Mouse (Mus musculus): Measurements from ENCODE around the gene Hist4h4. TPM values are rescaled to one million over a fixed set of nuclear protein-coding genes. Genes with fewer than 3 reads are reported as not detected.

Hist4h4 gene
- 0.84 and 0.94 TPM in 2 replicates for polyA plus RNA-seq (2016; fragmentation: Nextera tagmentation; extraction: Ambion mirVana)

DNA sequence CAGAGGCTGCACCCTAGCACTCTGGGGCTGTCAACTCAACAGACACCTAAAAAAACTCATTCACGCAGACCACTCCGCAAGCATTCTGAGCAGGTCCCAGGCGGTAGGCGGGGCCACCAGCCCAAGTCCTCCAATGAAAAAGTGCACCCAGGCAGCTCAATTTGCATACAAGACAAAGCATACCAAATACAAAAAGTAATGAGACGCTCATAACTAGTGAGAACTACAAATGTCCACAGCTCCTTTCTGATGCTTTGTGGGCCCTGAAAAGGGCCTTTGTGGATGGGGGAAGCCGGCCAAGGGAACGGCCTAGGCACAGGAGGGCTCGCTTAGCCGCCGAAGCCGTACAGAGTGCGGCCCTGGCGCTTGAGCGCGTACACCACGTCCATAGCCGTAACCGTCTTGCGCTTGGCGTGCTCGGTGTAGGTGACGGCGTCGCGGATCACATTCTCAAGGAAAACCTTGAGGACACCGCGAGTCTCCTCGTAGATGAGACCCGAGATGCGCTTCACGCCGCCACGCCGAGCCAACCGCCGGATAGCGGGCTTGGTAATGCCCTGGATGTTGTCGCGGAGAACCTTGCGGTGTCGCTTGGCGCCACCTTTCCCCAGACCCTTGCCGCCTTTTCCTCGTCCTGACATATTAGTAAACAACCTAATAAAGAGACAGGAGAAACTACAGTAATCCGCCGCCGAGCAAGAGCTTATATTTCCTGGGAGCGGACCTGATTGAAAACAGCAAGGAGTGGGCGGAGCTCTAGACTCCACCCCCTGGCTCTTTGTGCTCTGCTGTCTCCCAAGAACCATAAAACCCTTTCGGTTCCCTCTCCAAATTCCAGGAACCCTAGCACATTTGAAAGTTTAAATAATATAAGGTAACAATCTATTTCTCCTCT is at the start of gene Hist4h4:
TSS of gene Hist4h4 (minus strand) at position 677 of the 895 bp plus-strand sequence.
- H3K27me3 ChIP-seq = 0 out of 2 replicates have a peak, but pooled peaks cover 3% of the 10 kb centered on the region
- ATAC-seq (ENCODE audit: low FRiP score, low read depth) = peak; percentile 74
- H3K4me1 ChIP-seq = peaks cover 25% of the 10 kb centered on the region
- H3K4me2 ChIP-seq (replicated peaks) = peak within 1 kb of the TSS; percentile 78
- no peaks in the 10 kb centered on the region for H3K9me3 ChIP-seq
- WGBS = under 1% methylated on average over 50 of the region's 50 CpGs
- peak within 1 kb of the TSS; percentile 95 for H3K9ac ChIP-seq (replicated peaks)
- H3K36me3 ChIP-seq = no peaks in the 10 kb centered on the region
- peak within 1 kb of the TSS; percentile 73 for H3K4me3 ChIP-seq
- peak within 1 kb of the TSS; percentile 100 for H3K27ac ChIP-seq (replicated peaks)

DNA sequence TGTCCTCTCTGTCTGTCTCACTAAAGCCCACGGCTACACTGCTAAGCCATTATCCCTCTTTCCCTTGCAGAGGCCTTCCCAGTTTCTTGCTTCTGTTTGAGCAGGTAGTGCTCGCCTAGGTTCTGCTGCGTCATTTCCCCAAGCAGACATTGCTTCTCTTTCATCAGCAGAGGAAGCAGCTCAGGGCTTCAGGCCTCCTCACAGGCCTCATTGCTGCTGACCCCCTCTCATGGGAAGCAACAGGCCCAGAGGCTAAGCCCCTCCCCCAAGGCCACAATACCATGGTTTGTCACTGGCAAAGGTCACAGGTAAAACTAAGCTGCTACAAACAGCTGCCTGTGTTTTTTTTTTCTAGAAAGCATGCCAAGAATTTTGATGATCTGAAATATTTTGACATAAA is 48.5 kb upstream of the Hist4h4 start:
- no peaks in the 10 kb centered on the region for H3K36me3 ChIP-seq
- H3K4me1 ChIP-seq = no peaks in the 10 kb centered on the region; the same call in 1 of the 2 replicates
- no peak for ATAC-seq (ENCODE audit: low FRiP score, low read depth)
- H3K4me3 ChIP-seq = no peak overlapping the region
- no peak overlapping the region for H3K4me2 ChIP-seq (replicated peaks)
- no peak overlapping the region for H3K27ac ChIP-seq (replicated peaks)
- H3K9me3 ChIP-seq = no peaks in the 10 kb centered on the region
- H3K9ac ChIP-seq (replicated peaks) = no peak overlapping the region
- H3K27me3 ChIP-seq = no peaks in the 10 kb centered on the region
- 62% methylated on average over 3 of the region's 3 CpGs for WGBS

DNA sequence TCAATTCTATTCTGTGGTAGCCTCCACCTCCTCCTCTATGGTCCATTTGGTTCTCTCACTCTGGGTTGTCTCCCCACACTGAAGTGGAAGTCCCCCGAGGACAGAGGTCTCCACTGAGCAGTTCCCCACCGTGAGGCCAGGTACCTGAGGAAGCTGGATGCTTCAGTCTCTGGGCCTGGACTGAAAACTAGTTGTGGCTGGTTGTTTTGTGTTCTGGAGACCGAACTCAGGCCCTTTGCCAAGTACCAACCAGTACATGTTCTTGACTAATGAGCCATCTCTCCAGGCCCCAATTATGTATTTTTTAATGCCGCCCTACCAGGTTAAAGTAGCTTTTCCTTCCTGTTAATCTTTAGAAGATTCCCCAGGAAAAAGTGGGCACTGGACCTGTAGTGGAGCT is 48.1 kb upstream of the Hist4h4 start:
- H3K27me3 ChIP-seq = no peaks in the 10 kb centered on the region
- H3K4me1 ChIP-seq = no peaks in the 10 kb centered on the region; the same call in 1 of the 2 replicates
- H3K9ac ChIP-seq (replicated peaks) = no peak overlapping the region
- H3K4me3 ChIP-seq = no peak overlapping the region
- H3K4me2 ChIP-seq (replicated peaks) = no peak overlapping the region
- H3K27ac ChIP-seq (replicated peaks) = no peak overlapping the region
- no peaks in the 10 kb centered on the region for H3K9me3 ChIP-seq
- H3K36me3 ChIP-seq = no peaks in the 10 kb centered on the region
- WGBS = 87% methylated on average over 4 of the region's 4 CpGs
- no peak for ATAC-seq (ENCODE audit: low FRiP score, low read depth)

GRCm38 (mm10) chr6:136850267-136850666 is 46.1 kb upstream of the Hist4h4 start:
- ATAC-seq (ENCODE audit: low FRiP score, low read depth) = no peak
- WGBS = 86% methylated on average over 6 of the region's 6 CpGs
- H3K4me2 ChIP-seq (replicated peaks) = no peak overlapping the region

GRCm38 (mm10) chr6:136848971-136849370 is 44.8 kb upstream of the Hist4h4 start:
- Histone ChIP-seq H3K27me3 (no peaks in the 10 kb centered on the region), H3K36me3 (no peaks in the 10 kb centered on the region), H3K4me2 (replicated peaks) (no peak overlapping the region), H3K4me1 (no peaks in the 10 kb centered on the region; the same call in 1 of the 2 replicates), H3K4me3 (no peak overlapping the region), H3K27ac (replicated peaks) (no peak overlapping the region), H3K9ac (replicated peaks) (no peak overlapping the region), H3K9me3 (no peaks in the 10 kb centered on the region)
- ATAC-seq (ENCODE audit: low FRiP score, low read depth) = no peak
- 92% methylated on average over 5 of the region's 5 CpGs for WGBS

More at GRCm38 (mm10) chr6:136850267-136850666, 46.1 kb upstream of the Hist4h4 start:
- H3K4me1 ChIP-seq = no peaks in the 10 kb centered on the region; the same call in 1 of the 2 replicates
- H3K27me3 ChIP-seq = no peaks in the 10 kb centered on the region
- no peak overlapping the region for H3K4me3 ChIP-seq
- no peaks in the 10 kb centered on the region for H3K9me3 ChIP-seq
- H3K36me3 ChIP-seq = no peaks in the 10 kb centered on the region
- H3K9ac ChIP-seq (replicated peaks) = no peak overlapping the region
- no peak overlapping the region for H3K27ac ChIP-seq (replicated peaks)

DNA sequence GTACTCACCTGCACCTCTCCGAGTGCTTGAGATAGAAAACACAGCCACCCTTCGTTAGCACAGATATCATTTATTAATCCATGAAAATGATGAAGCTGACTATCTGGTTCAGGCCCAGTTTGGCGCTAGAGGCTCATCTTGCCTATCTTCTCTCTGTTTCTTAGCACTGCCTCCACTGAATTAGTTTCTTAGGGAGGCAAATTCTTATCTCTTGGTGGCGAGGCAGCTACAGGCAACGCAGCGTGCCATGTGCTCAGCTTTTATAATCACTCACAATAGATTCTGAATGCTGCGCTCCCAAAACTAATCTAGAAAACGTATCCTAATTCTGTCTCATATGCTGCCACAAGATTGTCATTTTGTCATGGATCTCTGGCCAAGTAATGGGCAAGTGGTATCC is 44.2 kb upstream of the Hist4h4 start:
- no peaks in the 10 kb centered on the region for H3K9me3 ChIP-seq
- H3K4me2 ChIP-seq (replicated peaks) = no peak overlapping the region
- no peak overlapping the region for H3K4me3 ChIP-seq
- H3K36me3 ChIP-seq = no peaks in the 10 kb centered on the region
- no peak overlapping the region for H3K9ac ChIP-seq (replicated peaks)
- no peak for ATAC-seq (ENCODE audit: low FRiP score, low read depth)
- no peaks in the 10 kb centered on the region; the same call in 1 of the 2 replicates for H3K4me1 ChIP-seq
- 86% methylated on average over 8 of the region's 8 CpGs for WGBS
- H3K27ac ChIP-seq (replicated peaks) = no peak overlapping the region
- no peaks in the 10 kb centered on the region for H3K27me3 ChIP-seq

DNA sequence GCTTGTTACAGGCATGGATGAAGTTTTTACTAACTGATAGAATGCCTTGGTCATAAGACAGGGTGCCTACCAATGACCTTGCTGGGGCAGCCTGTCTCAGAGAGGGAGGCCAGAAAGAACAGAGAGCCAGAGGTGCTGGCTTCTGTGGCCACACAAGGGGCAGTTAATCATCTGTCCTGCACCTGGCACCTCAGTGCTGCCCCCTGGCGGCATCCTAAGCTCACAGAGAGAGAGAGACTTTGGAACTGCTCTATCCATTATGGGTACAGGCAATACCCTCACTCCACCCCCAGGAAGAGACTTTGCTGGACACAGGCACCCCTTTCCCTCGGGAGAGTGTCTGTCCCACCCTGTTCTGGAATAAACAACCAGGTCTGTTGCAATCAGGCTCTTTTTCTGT is 43.6 kb upstream of the Hist4h4 start:
- no peak overlapping the region for H3K27ac ChIP-seq (replicated peaks)
- no peak overlapping the region for H3K4me3 ChIP-seq
- H3K9ac ChIP-seq (replicated peaks) = no peak overlapping the region
- no peaks in the 10 kb centered on the region for H3K9me3 ChIP-seq
- no peak for ATAC-seq (ENCODE audit: low FRiP score, low read depth)
- H3K4me1 ChIP-seq = no peaks in the 10 kb centered on the region; the same call in 1 of the 2 replicates
- no peaks in the 10 kb centered on the region for H3K36me3 ChIP-seq
- H3K4me2 ChIP-seq (replicated peaks) = no peak overlapping the region
- no peaks in the 10 kb centered on the region for H3K27me3 ChIP-seq
- 28% methylated on average over 2 of the region's 2 CpGs for WGBS

GRCm38 (mm10) chr6:136847267-136847666 is 43.1 kb upstream of the Hist4h4 start:
- H3K36me3 ChIP-seq = no peaks in the 10 kb centered on the region
- H3K4me1 ChIP-seq = no peaks in the 10 kb centered on the region
- no peak overlapping the region for H3K27ac ChIP-seq (replicated peaks)
- ATAC-seq (ENCODE audit: low FRiP score, low read depth) = no peak
- no peak overlapping the region for H3K4me2 ChIP-seq (replicated peaks)
- no peak overlapping the region for H3K4me3 ChIP-seq
- H3K9ac ChIP-seq (replicated peaks) = no peak overlapping the region
- no peaks in the 10 kb centered on the region for H3K9me3 ChIP-seq
- WGBS = 96% methylated on average over 3 of the region's 3 CpGs
- H3K27me3 ChIP-seq = no peaks in the 10 kb centered on the region

GRCm38 (mm10) chr6:136845706-136846480 is 41.7 kb upstream of the Hist4h4 start:
- Histone ChIP-seq H3K27ac (replicated peaks) (no peak overlapping the region), H3K9ac (replicated peaks) (no peak overlapping the region), H3K4me3 (no peak overlapping the region), H3K9me3 (no peaks in the 10 kb centered on the region), H3K4me2 (replicated peaks) (no peak overlapping the region), H3K4me1 (no peaks in the 10 kb centered on the region), H3K36me3 (no peaks in the 10 kb centered on the region), H3K27me3 (no peaks in the 10 kb centered on the region)
- no peak for ATAC-seq (ENCODE audit: low FRiP score, low read depth)
- WGBS = 70% methylated on average over 5 of the region's 5 CpGs

DNA sequence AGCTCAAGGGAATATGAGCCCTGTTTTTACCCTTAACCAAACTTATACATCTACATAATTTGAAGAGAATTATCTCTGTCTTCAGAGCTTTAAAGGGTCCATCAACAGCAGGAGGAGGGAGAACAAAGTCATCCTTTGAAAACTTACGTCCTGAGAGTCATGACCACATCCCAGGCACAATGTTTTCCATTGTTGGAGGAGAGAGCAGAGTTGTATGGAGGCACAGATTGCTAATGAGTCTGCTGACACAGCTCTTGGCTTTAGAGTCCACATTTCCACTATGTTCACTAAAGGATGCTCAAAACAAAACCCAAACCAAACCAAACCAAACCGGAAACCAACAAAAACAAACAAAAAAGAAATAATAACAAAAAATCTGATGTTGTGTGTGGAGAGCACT is 40.7 kb upstream of the Hist4h4 start:
- no peaks in the 10 kb centered on the region for H3K9me3 ChIP-seq
- H3K9ac ChIP-seq (replicated peaks) = no peak overlapping the region

DNA sequence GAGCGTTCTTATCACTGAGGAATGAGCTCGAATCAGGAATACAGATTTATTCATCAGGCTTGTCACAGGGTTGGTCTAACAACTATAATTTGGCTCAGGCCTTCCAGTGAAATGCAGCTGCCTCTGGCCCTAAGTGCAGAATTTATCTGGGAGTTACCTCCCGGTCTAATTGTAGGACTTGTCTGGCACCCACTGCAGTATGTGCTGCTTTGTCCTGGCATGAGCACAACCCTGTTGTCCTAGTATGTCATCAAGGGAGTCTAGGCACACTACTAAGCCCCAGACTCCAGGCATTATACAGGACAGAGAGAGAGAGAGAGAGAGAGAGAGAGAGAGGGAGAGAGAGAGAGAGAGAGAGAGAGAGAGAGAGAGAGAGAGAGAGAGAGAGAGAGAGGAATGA is 33.1 kb upstream of the Hist4h4 start:
- 86% methylated on average over 3 of the region's 3 CpGs for WGBS
- ATAC-seq (ENCODE audit: low FRiP score, low read depth) = no peak

More for the DNA sequence above, 40.7 kb upstream of the Hist4h4 start:
- WGBS = 68% methylated on average over 2 of the region's 2 CpGs
- Histone ChIP-seq H3K4me2 (replicated peaks) (no peak overlapping the region), H3K4me3 (no peak overlapping the region), H3K36me3 (no peaks in the 10 kb centered on the region), H3K4me1 (no peaks in the 10 kb centered on the region), H3K27me3 (no peaks in the 10 kb centered on the region), H3K27ac (replicated peaks) (no peak overlapping the region)
- no peak for ATAC-seq (ENCODE audit: low FRiP score, low read depth)

DNA sequence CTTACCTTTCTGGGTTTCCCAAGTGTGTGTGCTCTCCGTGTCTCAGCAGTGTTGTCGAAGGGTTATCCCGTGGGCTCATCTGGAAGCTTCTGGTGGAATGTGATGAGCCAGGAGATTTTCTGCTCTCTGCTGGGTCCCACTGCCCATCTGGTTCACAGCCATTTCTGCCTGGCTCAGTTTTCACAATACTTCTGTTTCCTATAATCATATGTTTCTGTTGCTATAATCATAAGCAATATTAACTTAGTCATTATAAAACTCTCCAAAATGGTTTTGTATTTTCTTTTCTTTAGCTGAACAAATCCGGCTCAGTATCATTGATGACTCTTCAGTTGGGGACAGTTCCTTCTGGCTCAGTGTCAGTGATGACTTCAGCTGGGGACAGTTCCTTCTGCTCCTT is 31.1 kb upstream of the Hist4h4 start, which contains the start of gene Smco3:
TSS of gene Smco3 (minus strand) at position 101 of the 400 bp plus-strand sequence.
- no peak within 1 kb of the TSS for H3K4me3 ChIP-seq
- peaks cover 13% of the 10 kb centered on the region; the same call in 1 of the 2 replicates for H3K27me3 ChIP-seq
- H3K9ac ChIP-seq (replicated peaks) = no peak within 1 kb of the TSS
- H3K27ac ChIP-seq (replicated peaks) = no peak within 1 kb of the TSS
- no peaks in the 10 kb centered on the region for H3K4me1 ChIP-seq
- H3K36me3 ChIP-seq = no peaks in the 10 kb centered on the region
- no peak for ATAC-seq (ENCODE audit: low FRiP score, low read depth)
- 59% methylated on average over 4 of the region's 4 CpGs for WGBS
- no peaks in the 10 kb centered on the region for H3K9me3 ChIP-seq
- no peak within 1 kb of the TSS for H3K4me2 ChIP-seq (replicated peaks)

More for the DNA sequence above, 33.1 kb upstream of the Hist4h4 start:
- Histone ChIP-seq H3K4me2 (replicated peaks) (no peak overlapping the region), H3K9me3 (no peaks in the 10 kb centered on the region), H3K27me3 (peaks cover 4% of the 10 kb centered on the region; the same call in 1 of the 2 replicates), H3K9ac (replicated peaks) (no peak overlapping the region), H3K36me3 (no peaks in the 10 kb centered on the region), H3K27ac (replicated peaks) (no peak overlapping the region), H3K4me3 (no peak overlapping the region), H3K4me1 (no peaks in the 10 kb centered on the region)
